8 mouse cellular contexts compared by ENCODE assay signal in the genomic region with DNA sequence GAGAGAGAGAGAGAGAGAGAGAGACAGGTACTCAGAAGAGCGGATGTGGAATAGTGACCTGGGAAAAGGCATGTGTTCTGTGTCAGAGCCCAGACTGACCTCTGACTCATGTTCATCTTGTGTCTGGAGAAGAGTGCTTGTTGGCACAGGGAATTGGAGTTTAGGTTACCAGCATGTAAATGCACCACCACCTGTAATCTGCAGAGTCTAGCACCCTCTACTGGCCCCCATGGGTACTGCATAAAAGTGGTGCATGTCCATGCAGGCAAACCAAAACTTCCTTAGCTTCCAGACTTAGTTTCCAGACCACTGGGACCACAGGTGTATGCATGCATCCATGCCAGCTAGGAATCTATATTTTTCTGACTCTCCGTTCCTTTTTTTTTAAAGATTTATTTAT. TPM values are rescaled to one million over a fixed set of nuclear protein-coding genes. Genes with fewer than 3 reads are reported as not detected.
A peak's percentile ranks its signal among the peaks of the same experiment; 100 is the strongest.
DNase-seq lines count a peak whose midpoint lies in the region; ATAC-seq and TF ChIP-seq lines count a peak whose summit lies in the region.

No protein-coding gene starts in this region.

- H3K4me3 ChIP-seq in cortical plate, adult 2 months (ENCODE audit: insufficient read depth, low read length) = no peak overlapping the region
- H3K4me3 ChIP-seq in kidney, embryonic 14.5 days (ENCODE audit: low read length) = no peak overlapping the region
- no peak overlapping the region for H3K4me3 ChIP-seq in neural tube, embryonic 12.5 days

- no peak overlapping the region for H3K27ac ChIP-seq in cortical plate, adult 2 months (ENCODE audit: insufficient read depth, low read length)
- H3K27ac ChIP-seq in kidney, embryonic 14.5 days (ENCODE audit: low read depth, low read length) = no peak overlapping the region
- no peak overlapping the region for H3K27ac ChIP-seq in neural tube, embryonic 12.5 days

- TF ChIP-seq CTCF in cortical plate, adult 2 months (IDR thresholded peaks at IDR 0.05; ENCODE audit: extremely low read depth, insufficient read depth, low read length) = peak; percentile 98

- no peaks in the 10 kb centered on the region for H3K4me1 ChIP-seq in cortical plate, adult 2 months (ENCODE audit: control insufficient read depth, insufficient read depth, low read length)
- H3K4me1 ChIP-seq in kidney, embryonic 14.5 days (ENCODE audit: control insufficient read depth, insufficient read depth, low read length) = 0 out of 2 replicates have a peak, but pooled peaks cover 5% of the 10 kb centered on the region
- H3K4me1 ChIP-seq in neural tube, embryonic 12.5 days = no peaks in the 10 kb centered on the region

- no peaks in the 10 kb centered on the region for H3K9me3 ChIP-seq in kidney, embryonic 14.5 days (ENCODE audit: control insufficient read depth, low read length)
- H3K9me3 ChIP-seq in neural tube, embryonic 12.5 days = no peaks in the 10 kb centered on the region

- H3K36me3 ChIP-seq in kidney, embryonic 14.5 days (ENCODE audit: control insufficient read depth, insufficient read depth, low read length) = no peaks in the 10 kb centered on the region
- H3K36me3 ChIP-seq in neural tube, embryonic 12.5 days = no peaks in the 10 kb centered on the region

- H3K4me2 ChIP-seq in kidney, embryonic 14.5 days (replicated peaks; ENCODE audit: low read depth, low read length) = no peak overlapping the region
- no peak overlapping the region for H3K4me2 ChIP-seq in neural tube, embryonic 12.5 days (replicated peaks)

- no peak for TF ChIP-seq POLR2A in cortical plate, adult 2 months (IDR thresholded peaks at IDR 0.05; ENCODE audit: extremely low read depth, insufficient read depth, low read length)

- DNase-seq in 416B (ENCODE audit: low read depth) = peak; percentile 93
- DNase-seq in ZHBTc4 (ENCODE audit: low read depth, low spot score) = peak; percentile 95
- DNase-seq in heart, adult 18-20 months = peak; percentile 77 to 93
- DNase-seq in liver = peak; percentile 94
- peak; percentile 63 for DNase-seq in telencephalon, adult 2 months (ENCODE audit: low read depth, low spot score)

- no peaks in the 10 kb centered on the region for H3K27me3 ChIP-seq in kidney, embryonic 14.5 days (ENCODE audit: control insufficient read depth, insufficient read depth, low read length)
- no peaks in the 10 kb centered on the region for H3K27me3 ChIP-seq in neural tube, embryonic 12.5 days (replicated peaks)

- no peak overlapping the region for H3K9ac ChIP-seq in kidney, embryonic 14.5 days (ENCODE audit: low read depth, low read length)
- no peak overlapping the region for H3K9ac ChIP-seq in neural tube, embryonic 12.5 days

- 40% methylated on average over 2 of the region's 2 CpGs for WGBS in kidney, embryonic 14.5 days
- 57% methylated on average over 2 of the region's 2 CpGs for whole genome bisulfite sequencing in neural tube, embryonic 12.5 days

- ATAC-seq in kidney, embryonic 14.5 days (ENCODE audit: low FRiP score, low TSS enrichment) = peak; percentile 69
- peak; percentile 50; the same call in 1 of the 2 replicates for ATAC-seq in neural tube, embryonic 12.5 days (ENCODE audit: low FRiP score, low read depth)

RNA-seq across cellular contexts. Expression of a gene that starts 5.9 kb away (rescaled TPM):
- 16.5 and 16.9 TPM in 2 replicates for polyA plus RNA-seq in cortical plate, adult 2 months (2012; rRNA removed)
- 100 to 1,000 TPM in 1 of 2 experiments, 10 to 100 TPM in 1; 78.1 to 100 TPM for total RNA-seq in heart, adult 18-20 months (2021)
- polyA plus RNA-seq in kidney, embryonic 14.5 days (2014; fragmentation: Nextera tagmentation; extraction: Ambion mirVana) = 35.6 and 36.0 TPM in 2 replicates
- polyA plus RNA-seq in neural tube, embryonic 12.5 days (2016; fragmentation: Nextera tagmentation; extraction: Ambion mirVana) = 17.2 and 20.0 TPM in 2 replicates

RNA-seq across cellular contexts. Expression of a gene that starts 8.3 kb away (rescaled TPM):
- 54.8 and 59.6 TPM in 2 replicates for polyA plus RNA-seq in cortical plate, adult 2 months (2012; rRNA removed)
- total RNA-seq in heart, adult 18-20 months (2021) = 1 to 10 TPM in 1 of 2 experiments, under 1 TPM in 1; 0.25 to 1.4 TPM
- polyA plus RNA-seq in kidney, embryonic 14.5 days (2014; fragmentation: Nextera tagmentation; extraction: Ambion mirVana) = 0.89 and 1.1 TPM in 2 replicates
- 1.00 and 1.5 TPM in 2 replicates for polyA plus RNA-seq in neural tube, embryonic 12.5 days (2016; fragmentation: Nextera tagmentation; extraction: Ambion mirVana)

RNA-seq across cellular contexts. Expression of a gene that starts 25.6 kb away (rescaled TPM):
- 9.0 and 10.0 TPM in 2 replicates for polyA plus RNA-seq in cortical plate, adult 2 months (2012; rRNA removed)
- 10 to 100 TPM; 37.9 to 45.9 TPM for total RNA-seq in heart, adult 18-20 months (2021)
- 31.1 and 34.8 TPM in 2 replicates for polyA plus RNA-seq in kidney, embryonic 14.5 days (2014; fragmentation: Nextera tagmentation; extraction: Ambion mirVana)
- polyA plus RNA-seq in neural tube, embryonic 12.5 days (2016; fragmentation: Nextera tagmentation; extraction: Ambion mirVana) = 21.8 and 21.9 TPM in 2 replicates

RNA-seq across cellular contexts. Expression of a gene that starts 39.7 kb away (rescaled TPM):
- polyA plus RNA-seq in cortical plate, adult 2 months (2012; rRNA removed) = not detected in 2 replicates
- total RNA-seq in heart, adult 18-20 months (2021) = not detected
- polyA plus RNA-seq in kidney, embryonic 14.5 days (2014; fragmentation: Nextera tagmentation; extraction: Ambion mirVana) = not detected in 2 replicates
- not detected in 2 replicates for polyA plus RNA-seq in neural tube, embryonic 12.5 days (2016; fragmentation: Nextera tagmentation; extraction: Ambion mirVana)

RNA-seq across cellular contexts. Expression of a gene that starts 45.9 kb away (rescaled TPM):
- polyA plus RNA-seq in cortical plate, adult 2 months (2012; rRNA removed) = 3.7 and 4.3 TPM in 2 replicates
- 1 to 10 TPM; 6.0 to 7.3 TPM for total RNA-seq in heart, adult 18-20 months (2021)
- 47.8 and 68.2 TPM in 2 replicates for polyA plus RNA-seq in kidney, embryonic 14.5 days (2014; fragmentation: Nextera tagmentation; extraction: Ambion mirVana)
- 48.6 and 50.6 TPM in 2 replicates for polyA plus RNA-seq in neural tube, embryonic 12.5 days (2016; fragmentation: Nextera tagmentation; extraction: Ambion mirVana)

Comparison
In these comparisons a context has a peak if more than half of its experiments do, and no peak if none do; other contexts are left out.
1. RNA of a gene that starts 8.3 kb away (polyA plus RNA-seq): 54.8 to 59.6 TPM in cortical plate, adult 2 months; 1.00 to 1.5 TPM in neural tube, embryonic 12.5 days and 0.89 to 1.1 TPM in kidney, embryonic 14.5 days; every median in the first group is over 10 times any median in the second.
2. Peak in every context shown above with its lines, with median percentiles within 50 percentile points of each other: DNase-seq.